Mouse (Mus musculus) hematopoietic stem cell, adult 5-6 weeks (primary cell): ENCODE results near the gene Ermard. TPM values are rescaled to one million over a fixed set of nuclear protein-coding genes. Genes with fewer than 3 reads are reported as not detected.
"Not testable (repeated sequence)": the region's sequence is repeated elsewhere in the genome, so short reads cannot be mapped to it uniquely, and the experiment has no call there.

Source experiments
- ATAC-seq, 2 experiments: fragments of 125-278 bp in 1 of 2; replicated peaks in 1 of 2; 2 replicates each; pipeline ENCODE4 v1.8.0; 2016 to 2017; ENCODE audit warnings: inconsistent platforms in 2 of 2, mild to moderate bottlenecking in 2 of 2, moderate number of reproducible peaks in 2 of 2, low read depth in 1 of 2, moderate TSS enrichment in 1 of 2; ENCODE audit not compliant: low FRiP score in 2 of 2, poor library complexity in 2 of 2, severe bottlenecking in 2 of 2, insufficient read depth in 1 of 2, low TSS enrichment in 1 of 2
- total RNA-seq: library from RNA; stranded (forward); fragments of 172-1452, 232-1000 nt; gene quantifications from 2 replicates; pipeline ENCODE4 v1.2.3, GENCODE M21; 2017

Gene Ermard
- total RNA-seq, 1 experiment from 2014 or later: 40.0 TPM

DNA sequence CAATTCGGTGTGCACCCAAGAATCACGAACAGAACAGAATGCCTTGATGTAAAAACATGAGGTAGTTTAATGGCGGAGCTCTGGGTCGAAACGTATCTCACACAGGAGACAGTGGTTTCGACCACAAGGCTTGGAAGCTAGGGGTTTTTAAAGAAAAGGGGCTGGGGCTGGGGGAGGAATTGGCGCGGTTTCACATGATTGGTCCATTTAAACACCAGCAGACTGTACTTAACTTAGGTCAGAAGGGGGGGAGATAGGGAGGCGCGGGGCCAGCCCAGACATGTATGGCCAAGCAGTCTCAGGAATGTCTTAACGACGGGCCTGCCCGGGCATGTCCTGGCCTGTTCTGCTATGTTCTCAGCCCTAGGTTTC is 12.8 kb downstream of the Ermard start:
- not testable (repeated sequence) for ATAC-seq

DNA sequence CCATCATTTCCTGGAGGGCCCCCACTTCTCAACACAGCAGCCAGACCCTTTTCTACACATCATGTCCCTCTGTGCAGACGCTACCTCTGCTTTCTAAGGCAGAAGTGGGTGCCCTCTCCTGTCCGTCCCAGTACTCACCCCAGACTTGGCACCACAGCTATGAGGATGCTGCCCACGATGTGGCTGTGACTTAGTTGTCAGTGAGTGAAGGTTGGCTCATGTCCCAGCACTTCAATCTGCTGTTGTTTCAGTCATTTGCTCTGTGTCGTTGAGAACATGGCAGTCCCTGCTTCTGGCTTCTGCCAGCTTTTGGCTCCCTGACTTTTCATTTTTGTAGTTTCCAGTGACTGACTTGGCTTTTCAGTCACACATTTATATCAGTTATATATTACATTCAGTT is 14.9 kb downstream of the Ermard start:
- ATAC-seq: no peak

DNA sequence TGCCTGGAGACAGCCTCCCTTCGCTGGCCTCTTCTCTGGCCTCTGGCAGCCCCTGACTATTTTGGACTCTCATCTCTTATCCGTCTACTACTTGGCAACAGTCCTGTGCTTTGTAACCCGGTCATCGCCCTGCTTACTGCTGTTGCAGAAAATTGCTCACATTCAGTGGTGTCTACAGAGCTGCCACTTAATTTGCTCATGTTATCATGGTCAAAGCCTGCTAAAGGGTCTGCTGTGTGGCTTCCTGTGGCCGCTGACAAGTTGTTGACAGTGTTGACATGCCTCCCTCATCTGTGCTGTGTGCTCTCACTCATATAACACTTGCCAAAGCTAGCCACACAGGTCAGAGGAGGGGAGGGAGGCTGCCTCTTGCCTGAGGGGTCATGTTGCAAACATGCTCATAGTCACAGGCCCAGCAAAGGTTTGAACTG is 17.2 kb downstream of the Ermard start:
- ATAC-seq: no peak

DNA sequence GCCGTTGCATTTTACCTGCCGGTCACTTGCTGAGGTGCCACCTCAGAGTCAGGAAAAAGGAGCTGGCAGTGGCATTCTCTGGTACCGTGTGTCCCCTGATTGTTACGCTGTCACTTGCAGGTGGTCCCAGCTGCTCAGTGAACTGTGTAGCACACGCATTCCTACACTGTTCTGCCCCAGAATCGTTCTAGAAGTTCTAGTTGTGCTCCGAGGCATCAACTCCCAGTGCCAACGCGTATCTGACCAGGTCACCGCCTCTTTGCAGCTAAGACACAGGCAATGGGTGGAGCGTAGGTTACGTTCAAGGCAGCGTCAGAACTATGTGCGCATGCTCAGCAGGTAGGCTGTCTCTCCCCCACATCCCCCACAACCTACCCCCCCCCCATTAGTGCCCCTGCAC is 18.6 kb downstream of the Ermard start:
- ATAC-seq: no peak

DNA sequence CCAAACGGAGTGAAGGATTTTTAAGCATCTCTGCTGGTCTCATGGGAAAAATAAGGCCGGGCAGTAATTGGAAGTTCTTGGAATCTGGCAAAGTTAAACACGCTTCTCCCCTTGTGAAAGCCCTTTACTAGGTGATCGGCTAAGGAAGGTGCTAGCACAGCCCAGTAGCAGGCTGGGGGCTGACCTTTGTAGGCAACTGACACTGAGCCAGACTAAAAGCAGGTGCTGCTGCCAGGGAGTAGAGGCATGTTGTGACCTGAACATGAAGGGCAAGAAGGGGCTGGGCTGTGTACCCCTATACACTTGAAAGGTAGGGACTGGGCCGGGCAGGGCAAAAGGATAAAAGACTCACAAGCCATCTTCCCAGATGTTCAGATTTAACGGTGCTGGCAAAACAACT is 19.3 kb downstream of the Ermard start:
- ATAC-seq: no peak

DNA sequence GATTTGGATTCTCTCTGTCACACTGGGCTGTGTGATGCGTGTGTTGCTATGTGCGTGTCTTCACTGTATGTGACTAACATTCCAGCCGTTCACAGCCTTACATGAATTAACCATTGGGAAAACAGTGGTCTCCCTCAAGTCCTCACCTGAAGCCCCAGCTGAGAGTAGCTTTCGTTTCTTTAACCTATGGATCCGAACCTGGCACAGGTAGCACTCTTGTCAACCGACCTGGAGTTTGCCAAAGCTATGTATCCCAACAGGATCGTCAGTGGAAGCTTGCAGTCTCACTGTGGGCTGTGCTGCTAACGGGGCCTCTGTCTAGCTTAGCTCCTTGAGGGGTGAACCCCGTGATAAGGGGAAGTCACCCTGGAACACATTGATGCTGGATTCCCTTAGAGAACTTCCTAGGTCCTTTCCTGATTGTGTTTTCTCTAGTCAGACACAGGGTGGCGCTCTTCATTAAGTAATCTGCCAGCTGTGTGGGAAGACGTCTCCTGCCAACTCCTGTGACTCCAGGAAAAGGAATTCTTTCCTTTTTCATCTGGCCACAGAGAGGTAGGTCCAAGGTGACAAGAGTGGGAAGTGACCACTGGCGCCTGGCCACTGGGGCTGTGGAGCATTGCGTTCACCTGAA is 24.5 kb downstream of the Ermard start:
- ATAC-seq: peak; percentile 59 to 76

DNA sequence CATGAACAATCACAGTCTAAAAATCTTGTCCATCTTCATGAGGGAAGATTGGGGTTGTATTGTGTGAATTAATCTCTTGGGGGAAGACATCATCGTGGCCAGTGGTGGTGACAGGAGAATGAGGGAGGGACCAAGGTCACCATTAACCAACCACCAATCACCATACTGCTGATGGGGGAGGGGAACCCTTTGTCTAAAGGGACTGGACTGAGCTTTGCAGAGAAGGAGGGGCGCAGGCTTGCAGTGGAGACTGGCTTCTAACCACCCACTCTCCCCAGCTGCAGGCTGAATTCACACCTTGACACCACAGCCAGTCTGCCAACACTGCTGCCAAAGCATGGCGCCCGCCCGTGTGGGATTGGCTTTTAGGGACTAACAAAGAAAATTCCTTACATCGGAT is 25.1 kb downstream of the Ermard start:
- no peak for ATAC-seq

DNA sequence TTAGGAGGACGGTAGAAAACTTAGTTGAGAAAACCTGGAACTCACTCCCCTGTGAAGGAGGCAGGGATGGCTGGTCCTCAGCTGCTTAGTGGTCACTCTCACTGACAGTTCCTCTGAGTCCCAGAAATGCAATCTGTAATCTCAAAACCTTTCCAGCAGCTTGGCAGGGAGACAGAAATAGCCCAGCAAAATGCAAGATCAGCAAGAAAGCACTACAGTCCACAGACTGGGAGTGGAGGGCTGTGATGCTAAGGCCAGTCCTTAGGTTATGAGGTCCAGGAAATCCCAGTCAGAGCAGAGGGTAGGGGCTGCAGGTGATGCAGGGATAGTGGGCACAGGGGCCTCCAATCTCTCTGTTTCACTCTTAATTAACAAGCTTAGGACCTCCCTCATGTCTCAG is 25.9 kb downstream of the Ermard start:
- no peak for ATAC-seq

DNA sequence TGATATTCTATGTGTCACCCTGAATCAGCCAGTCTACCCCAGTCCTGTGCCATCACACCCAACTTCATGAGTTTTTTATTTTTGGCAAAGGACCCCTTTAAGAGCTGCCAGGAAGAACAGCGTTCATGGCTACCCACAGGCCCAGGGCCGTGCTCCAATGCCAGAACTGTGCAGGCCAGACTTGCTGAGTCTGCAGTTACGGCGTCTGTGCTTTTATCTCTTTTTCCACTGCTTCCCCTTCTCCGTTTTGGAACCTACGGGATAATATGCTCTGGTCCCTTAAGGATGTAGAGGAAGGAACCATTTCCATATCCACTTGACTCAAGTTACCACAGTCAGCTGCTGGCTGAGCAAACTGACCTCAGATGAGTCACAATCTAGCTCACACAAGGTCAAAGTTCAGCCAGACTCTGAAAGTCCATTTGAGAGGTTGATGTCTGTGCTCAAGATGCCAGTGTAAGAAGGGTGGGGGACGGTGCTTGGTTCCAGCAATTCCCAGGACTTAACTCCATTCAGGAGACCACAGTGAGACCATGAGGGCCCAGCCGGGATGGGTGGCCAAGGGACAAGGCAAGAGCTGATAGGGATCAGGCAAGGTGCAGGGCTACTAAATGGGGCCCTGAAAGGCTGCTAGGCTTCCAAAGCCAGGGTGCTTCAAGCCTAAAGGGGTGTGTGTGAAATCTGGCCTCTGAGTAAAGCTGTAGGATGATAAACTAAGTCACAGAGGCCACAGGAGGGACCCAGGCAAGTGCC is 27.2 kb downstream of the Ermard start:
- no peak for ATAC-seq

DNA sequence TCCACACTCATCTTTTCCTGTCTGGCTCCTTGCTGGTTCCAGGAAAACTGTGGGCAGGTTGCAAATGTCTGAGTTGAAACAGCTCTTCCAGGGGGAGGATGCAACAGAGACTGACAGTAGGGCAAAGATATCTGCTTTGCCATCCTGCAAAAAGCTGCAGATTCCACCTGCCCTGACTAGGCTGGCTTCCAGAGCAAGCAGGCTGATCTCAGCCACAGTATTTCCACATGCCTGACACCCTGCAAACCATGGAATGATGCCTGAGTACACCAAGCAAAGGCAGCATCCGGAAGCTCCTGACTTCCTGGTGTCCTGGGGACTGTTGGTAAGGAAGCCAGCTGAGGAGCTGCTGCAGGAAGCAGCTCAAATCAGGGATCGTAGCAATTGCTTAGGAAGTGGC is 28.1 kb downstream of the Ermard start:
- ATAC-seq: no peak

DNA sequence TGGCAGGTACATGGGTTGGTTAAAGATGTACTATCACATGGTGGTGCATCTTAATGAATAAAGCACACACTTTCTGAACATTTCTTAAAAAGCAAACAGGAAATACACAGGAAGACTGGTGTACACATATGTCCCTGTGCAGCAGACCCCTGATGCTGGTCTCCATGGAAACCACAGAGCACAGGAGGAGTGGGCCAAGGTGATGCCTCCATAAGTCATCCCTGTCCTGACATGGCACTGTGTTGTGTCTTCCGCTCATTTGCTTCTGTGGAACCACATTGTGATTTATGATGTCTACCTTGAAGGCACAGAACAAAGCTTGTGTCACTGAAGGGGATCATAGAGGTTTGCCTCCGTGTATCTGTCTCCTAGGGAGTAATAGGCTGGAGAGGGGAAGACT is 31.2 kb downstream of the Ermard start:
- no peak for ATAC-seq

DNA sequence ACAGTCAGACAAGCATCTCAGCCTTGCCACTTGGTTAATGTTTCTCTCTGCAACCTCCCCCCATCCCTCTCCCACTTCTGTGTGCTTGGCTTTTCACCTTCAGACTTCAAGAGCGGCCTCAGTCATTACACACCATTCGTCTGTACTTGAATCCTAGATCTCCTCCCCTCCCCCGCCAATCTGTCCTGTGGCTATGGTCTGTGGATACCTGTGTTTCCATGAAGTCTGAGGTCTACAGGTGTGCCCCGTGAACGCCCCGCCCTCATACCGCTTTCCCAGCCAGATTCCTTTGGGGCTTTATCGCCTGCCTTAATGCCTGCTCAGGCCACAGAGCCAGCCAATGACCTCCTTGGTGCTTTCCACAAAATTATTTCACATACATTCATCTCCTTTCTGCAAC is 34.0 kb downstream of the Ermard start:
- no peak for ATAC-seq

DNA sequence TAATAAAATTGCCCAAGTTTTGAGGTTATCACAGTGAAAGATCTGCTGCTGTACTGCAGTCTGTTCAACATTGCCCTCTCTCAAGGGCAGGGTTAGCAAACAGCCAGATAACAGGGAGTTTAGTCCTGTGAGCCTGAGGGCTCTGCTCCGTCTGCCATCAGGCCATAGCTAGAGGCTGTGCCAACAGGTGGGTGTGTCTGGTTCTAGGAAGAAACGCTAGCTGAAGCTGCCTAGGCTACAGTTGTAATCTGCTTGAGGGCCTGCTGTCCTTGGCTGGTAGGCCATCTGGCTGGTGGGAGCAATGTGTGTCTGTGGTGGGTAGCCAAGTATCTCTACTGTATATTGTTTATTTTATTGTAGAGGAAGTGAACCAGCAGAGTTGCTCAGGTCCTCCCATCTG is 36.5 kb downstream of the Ermard start:
- ATAC-seq: 0 out of 4 replicates have a peak, but pooled peaks of 1 of the 2 experiments have one; percentile 21

DNA sequence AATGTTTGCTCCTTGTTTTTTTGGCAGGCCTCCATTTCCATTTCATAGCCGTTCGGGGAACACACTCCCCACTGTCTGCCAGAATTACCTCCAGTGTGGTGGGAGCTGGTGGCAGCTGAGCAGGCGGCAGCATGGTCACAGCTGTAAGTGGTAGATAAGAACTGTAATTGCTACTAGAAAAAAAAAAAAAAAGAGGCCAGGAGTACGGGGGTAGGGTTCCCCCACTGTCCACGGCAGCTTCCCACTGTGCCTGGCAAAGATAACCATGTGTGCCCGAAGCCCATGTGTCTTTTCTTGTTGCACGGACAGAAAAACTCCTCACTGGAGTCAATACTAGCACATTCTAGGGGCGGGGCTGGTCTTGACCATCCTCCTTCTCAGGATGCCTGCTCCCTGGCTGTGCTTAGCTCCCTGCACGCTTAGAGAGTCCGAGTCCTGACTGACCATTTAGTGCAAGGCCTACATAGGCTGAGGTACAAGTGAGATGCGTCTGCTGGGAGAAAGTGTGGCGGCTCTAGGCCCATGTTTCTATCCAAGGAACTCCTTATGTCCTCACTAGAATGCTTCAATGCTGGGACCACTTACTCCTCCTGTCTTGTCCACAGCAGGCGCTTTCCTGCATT is 43.3 kb downstream of the Ermard start:
- peak; percentile 88 to 95 for ATAC-seq

DNA sequence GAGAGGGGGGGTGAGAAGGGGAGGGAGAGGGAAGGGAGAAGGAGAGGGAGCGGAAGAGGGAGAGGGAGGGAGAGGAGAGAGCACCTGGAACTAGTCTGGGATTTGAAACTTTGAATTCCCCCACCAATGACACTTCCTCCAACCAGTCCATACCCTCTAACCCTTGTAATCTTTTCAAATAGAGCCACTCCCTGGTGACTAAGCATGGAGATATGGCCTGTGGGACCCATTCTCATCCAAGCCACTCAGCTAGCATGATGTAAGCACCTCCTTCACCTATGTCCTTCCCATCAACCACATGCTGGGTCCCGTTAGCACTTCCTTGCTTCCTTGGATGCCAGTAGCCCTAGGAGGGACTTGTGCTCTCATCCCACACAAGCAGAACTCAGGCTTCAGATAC is 44.0 kb downstream of the Ermard start:
- ATAC-seq: no peak

DNA sequence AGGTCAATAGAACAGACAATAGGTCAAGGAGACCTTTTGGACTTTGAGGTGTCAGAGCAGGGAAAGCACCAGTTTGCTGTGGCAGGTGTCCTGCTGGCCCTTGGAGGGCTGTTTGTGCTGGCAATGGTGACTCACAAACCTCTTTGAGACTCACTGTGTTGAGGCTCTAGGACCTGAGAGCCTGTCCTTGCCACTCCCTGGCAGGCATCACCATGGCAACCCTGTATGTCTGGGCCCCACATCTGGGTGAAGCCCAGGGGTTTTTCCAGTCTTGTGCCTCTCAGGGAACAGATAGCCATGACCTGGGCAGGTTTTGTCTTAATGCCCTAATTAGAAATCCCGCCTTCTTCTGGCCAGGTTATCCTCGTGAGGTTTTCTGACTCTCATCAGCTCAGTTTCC is 47.2 kb downstream of the Ermard start:
- no peak for ATAC-seq

DNA sequence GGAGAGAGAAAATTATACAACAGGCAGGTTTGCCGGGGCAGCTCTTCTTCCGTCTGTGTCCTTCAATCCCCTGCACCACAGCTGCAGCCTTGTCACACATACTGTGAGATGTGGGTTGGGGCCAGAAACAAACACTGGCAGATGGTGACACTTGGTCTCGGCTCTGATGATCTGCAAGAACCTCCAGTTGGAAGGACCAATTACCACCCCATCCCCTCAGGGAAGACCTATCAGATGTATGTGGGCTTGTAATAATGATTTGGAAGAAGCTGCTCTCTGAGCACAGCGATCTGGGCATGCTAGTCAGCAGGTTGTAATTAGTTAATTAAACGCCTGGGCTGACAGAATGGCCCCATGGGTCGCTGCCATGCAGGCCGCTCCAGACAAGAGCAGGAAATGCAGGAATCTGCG is 47.6 kb downstream of the Ermard start:
- ATAC-seq: no peak

DNA sequence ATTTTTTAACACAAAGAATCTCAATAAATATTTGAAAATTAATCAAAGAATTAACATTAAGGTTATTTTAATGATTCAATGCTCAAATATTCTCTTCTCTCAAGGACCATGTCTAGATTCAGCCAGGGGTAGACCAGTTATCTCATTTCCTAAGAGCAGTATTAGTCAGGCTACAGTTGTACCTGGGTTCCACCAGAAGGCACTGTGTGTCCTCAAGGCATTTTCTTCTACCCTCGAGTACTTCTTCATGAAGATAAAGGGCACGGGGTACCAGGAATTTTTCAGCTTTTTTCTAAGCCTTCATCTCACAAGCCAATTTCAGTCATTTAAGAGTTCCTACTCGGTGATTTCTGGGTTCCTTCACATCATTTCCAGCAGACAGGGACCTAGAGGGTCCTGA is 50.7 kb downstream of the Ermard start:
- no peak for ATAC-seq

DNA sequence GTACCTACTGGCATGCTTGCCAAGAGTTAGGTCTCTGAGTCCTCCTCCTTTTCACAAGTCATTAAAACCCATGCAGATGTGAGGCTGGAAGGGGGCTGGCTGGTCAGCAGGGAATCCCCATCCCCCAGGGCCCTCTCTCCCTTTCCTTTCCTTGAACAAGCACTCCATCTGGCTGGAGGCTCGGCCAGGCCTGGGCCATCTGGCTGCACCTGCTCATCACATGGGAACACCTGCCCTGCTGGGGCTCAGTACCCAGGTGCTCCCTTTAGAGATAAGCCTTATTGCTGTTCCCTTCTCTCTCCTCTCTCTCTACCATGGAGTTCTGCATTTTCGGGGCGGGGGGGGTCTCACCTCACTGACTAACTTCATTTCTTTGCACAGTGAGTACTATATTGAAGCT is 52.5 kb downstream of the Ermard start:
- no peak for ATAC-seq
